Comparison of ENCODE assay signal across 8 mouse cellular contexts in genomic region chr3:106547924-106548539, GRCm38 (mm10). TPM values are rescaled to one million over a fixed set of nuclear protein-coding genes. Genes with fewer than 3 reads are reported as not detected.
A peak's percentile ranks its signal among the peaks of the same experiment; 100 is the strongest.
DNase-seq lines count a peak whose midpoint lies in the region; ATAC-seq and TF ChIP-seq lines count a peak whose summit lies in the region.

No protein-coding gene starts in this region.

- no peaks in the 10 kb centered on the region; the same call in 1 of the 2 replicates for H3K36me3 ChIP-seq in kidney, embryonic 14.5 days (ENCODE audit: control insufficient read depth, insufficient read depth, low read length)
- H3K36me3 ChIP-seq in heart, embryonic 15.5 days: no peaks in the 10 kb centered on the region
- peaks cover 4% of the 10 kb centered on the region; the same call in 1 of the 2 replicates for H3K36me3 ChIP-seq in limb, embryonic 14.5 days (ENCODE audit: control insufficient read depth, insufficient read depth, low read length)
- 0 out of 2 replicates have a peak, but pooled peaks cover 3% of the 10 kb centered on the region for H3K36me3 ChIP-seq in midbrain, postnatal 0 days (ENCODE audit: insufficient read depth, low read length)

- H3K4me2 ChIP-seq in kidney, embryonic 14.5 days (replicated peaks; ENCODE audit: low read depth, low read length): peak overlapping the region; percentile 50
- H3K4me2 ChIP-seq in heart, embryonic 15.5 days: peak overlapping the region; percentile 70
- peak overlapping the region; percentile 52 for H3K4me2 ChIP-seq in limb, embryonic 14.5 days (replicated peaks; ENCODE audit: low read depth, low read length, severe bottlenecking)
- peak overlapping the region; percentile 68 for H3K4me2 ChIP-seq in midbrain, postnatal 0 days (ENCODE audit: low read depth, low read length, poor library complexity, severe bottlenecking)

- H3K9ac ChIP-seq in kidney, embryonic 14.5 days (ENCODE audit: low read depth, low read length): peak overlapping the region; percentile 91
- H3K9ac ChIP-seq in heart, embryonic 15.5 days: peak overlapping the region; percentile 96
- H3K9ac ChIP-seq in limb, embryonic 14.5 days (ENCODE audit: low read depth, low read length, severe bottlenecking): peak overlapping the region; percentile 91
- peak overlapping the region; percentile 89 for H3K9ac ChIP-seq in midbrain, postnatal 0 days (replicated peaks; ENCODE audit: low read length, poor library complexity, severe bottlenecking)

- WGBS in kidney, embryonic 14.5 days: under 1% methylated on average over 27 of the region's 27 CpGs
- under 1% methylated on average over 27 of the region's 27 CpGs for WGBS in heart, embryonic 15.5 days
- WGBS in limb, embryonic 14.5 days: 2% methylated on average over 19 of the region's 27 CpGs
- under 1% methylated on average over 27 of the region's 27 CpGs for WGBS in midbrain, postnatal 0 days

- TF ChIP-seq CTCF in midbrain, postnatal 0 days (IDR thresholded peaks at IDR 0.05): no peak

- H3K27ac ChIP-seq in kidney, embryonic 14.5 days (ENCODE audit: low read depth, low read length): peak overlapping the region; percentile 98
- peak overlapping the region; percentile 99 for H3K27ac ChIP-seq in heart, embryonic 15.5 days
- H3K27ac ChIP-seq in limb, embryonic 14.5 days (replicated peaks; ENCODE audit: low read depth, low read length): peak overlapping the region; percentile 97
- H3K27ac ChIP-seq in midbrain, postnatal 0 days (ENCODE audit: low read depth, low read length): peak overlapping the region; percentile 95

- peak; percentile 53 for ATAC-seq in kidney, embryonic 14.5 days (ENCODE audit: low FRiP score, low TSS enrichment)
- no peak; the same call in 1 of the 2 replicates for ATAC-seq in heart, embryonic 15.5 days (replicated peaks; ENCODE audit: insufficient number of reproducible peaks, insufficient read depth, low FRiP score, low read depth)
- peak; percentile 13; the same call in 1 of the 2 replicates for ATAC-seq in limb, embryonic 14.5 days (ENCODE audit: low FRiP score, low read depth)
- ATAC-seq in midbrain, postnatal 0 days (ENCODE audit: low FRiP score): peak; percentile 63; the same call in 1 of the 2 replicates

- H3K4me1 ChIP-seq in kidney, embryonic 14.5 days (ENCODE audit: control insufficient read depth, insufficient read depth, low read length): peaks cover 11% of the 10 kb centered on the region; the same call in 1 of the 2 replicates
- H3K4me1 ChIP-seq in heart, embryonic 15.5 days (replicated peaks): peaks cover 11% of the 10 kb centered on the region
- H3K4me1 ChIP-seq in limb, embryonic 14.5 days (ENCODE audit: control insufficient read depth, insufficient read depth, low read length): peaks cover 7% of the 10 kb centered on the region
- H3K4me1 ChIP-seq in midbrain, postnatal 0 days (ENCODE audit: insufficient read depth, low read length): peaks cover 6% of the 10 kb centered on the region; the same call in 1 of the 2 replicates

- no peak for DNase-seq in kidney, adult 18-20 months
- DNase-seq in embryo, embryonic 9.5 days (ENCODE audit: extremely low spot score): peak; percentile 49
- DNase-seq in limb, embryonic 14.5 days (ENCODE audit: low spot score): peak; percentile 43
- DNase-seq in midbrain, postnatal 0 days (ENCODE audit: low spot score): peak; percentile 27
- no peak for DNase-seq in layer of hippocampus, adult 11-12 months (ENCODE audit: low spot score)
- DNase-seq in thymus, adult 18-20 months: no peak

- peak overlapping the region; percentile 86 for H3K4me3 ChIP-seq in kidney, embryonic 14.5 days (ENCODE audit: low read length)
- peak overlapping the region; percentile 80 for H3K4me3 ChIP-seq in heart, embryonic 15.5 days
- H3K4me3 ChIP-seq in limb, embryonic 14.5 days (replicated peaks; ENCODE audit: low read length): peak overlapping the region; percentile 87
- H3K4me3 ChIP-seq in midbrain, postnatal 0 days (ENCODE audit: low read depth, low read length): peak overlapping the region; percentile 79

- H3K27me3 ChIP-seq in kidney, embryonic 14.5 days (ENCODE audit: control insufficient read depth, insufficient read depth, low read length): no peaks in the 10 kb centered on the region
- H3K27me3 ChIP-seq in heart, embryonic 15.5 days: no peaks in the 10 kb centered on the region
- H3K27me3 ChIP-seq in limb, embryonic 14.5 days (ENCODE audit: control insufficient read depth, insufficient read depth, low read length): no peaks in the 10 kb centered on the region
- no peaks in the 10 kb centered on the region for H3K27me3 ChIP-seq in midbrain, postnatal 0 days (ENCODE audit: insufficient read depth, low read length)

- no peaks in the 10 kb centered on the region for H3K9me3 ChIP-seq in kidney, embryonic 14.5 days (ENCODE audit: control insufficient read depth, low read length)
- H3K9me3 ChIP-seq in heart, embryonic 15.5 days (replicated peaks): no peaks in the 10 kb centered on the region
- H3K9me3 ChIP-seq in limb, embryonic 14.5 days (ENCODE audit: control insufficient read depth, low read length): no peaks in the 10 kb centered on the region
- H3K9me3 ChIP-seq in midbrain, postnatal 0 days (ENCODE audit: low read length): no peaks in the 10 kb centered on the region

- TF ChIP-seq POLR2A in limb, embryonic 14.5 days (IDR thresholded peaks at IDR 0.05; ENCODE audit: borderline replicate concordance, extremely low read depth, insufficient read depth, insufficient read length): no peak

RNA-seq across cellular contexts. Expression of gene Cept1, which starts 0.4 kb away (rescaled TPM):
- polyA plus RNA-seq in kidney, embryonic 14.5 days (2014; fragmentation: Nextera tagmentation; extraction: Ambion mirVana): 58.9 and 64.2 TPM in 2 replicates
- polyA plus RNA-seq in heart, embryonic 15.5 days (2015; fragmentation: Nextera tagmentation; extraction: Ambion mirVana): 29.0 and 32.9 TPM in 2 replicates
- 42.9 and 45.7 TPM in 2 replicates for polyA plus RNA-seq in limb, embryonic 14.5 days (2012; rRNA removed)
- 66.0 and 68.5 TPM in 2 replicates for polyA plus RNA-seq in limb, embryonic 14.5 days (2014; fragmentation: Nextera tagmentation; extraction: Ambion mirVana)
- 49.4 and 57.5 TPM in 2 replicates for total RNA-seq in midbrain, postnatal 0 days (2014; rRNA removed)
- polyA plus RNA-seq in midbrain, postnatal 0 days (2015; fragmentation: Nextera tagmentation; extraction: Ambion mirVana): 36.6 and 43.0 TPM in 2 replicates

RNA-seq across cellular contexts. Expression of gene Dram2, which starts 0.4 kb away (rescaled TPM):
- polyA plus RNA-seq in kidney, embryonic 14.5 days (2014; fragmentation: Nextera tagmentation; extraction: Ambion mirVana): 70.4 and 75.7 TPM in 2 replicates
- 60.0 and 70.3 TPM in 2 replicates for polyA plus RNA-seq in heart, embryonic 15.5 days (2015; fragmentation: Nextera tagmentation; extraction: Ambion mirVana)
- 41.8 and 43.9 TPM in 2 replicates for polyA plus RNA-seq in limb, embryonic 14.5 days (2012; rRNA removed)
- polyA plus RNA-seq in limb, embryonic 14.5 days (2014; fragmentation: Nextera tagmentation; extraction: Ambion mirVana): 51.7 and 57.0 TPM in 2 replicates
- 37.2 and 64.8 TPM in 2 replicates for total RNA-seq in midbrain, postnatal 0 days (2014; rRNA removed)
- polyA plus RNA-seq in midbrain, postnatal 0 days (2015; fragmentation: Nextera tagmentation; extraction: Ambion mirVana): 64.6 and 67.3 TPM in 2 replicates

Comparison
In these comparisons a context has a peak if more than half of its experiments do, and no peak if none do; other contexts are left out.
1. DNase-seq: peak in embryo, embryonic 9.5 days (single experiment), limb, embryonic 14.5 days (single experiment) and midbrain, postnatal 0 days (single experiment); none in kidney, adult 18-20 months (single experiment), layer of hippocampus, adult 11-12 months (single experiment) and thymus, adult 18-20 months (0 of 2).
2. Peak in every context shown above with its lines, with median percentiles within 50 percentile points of each other: H3K27ac ChIP-seq, H3K4me2 ChIP-seq, H3K4me3 ChIP-seq and H3K9ac ChIP-seq.